Mouse (Mus musculus): ENCODE results near the gene Anxa2. TPM values are rescaled to one million over a fixed set of nuclear protein-coding genes. Genes with fewer than 3 reads are reported as not detected.
A peak's percentile ranks its signal among the peaks of the same experiment; 100 is the strongest.

Anxa2 gene
- polyA plus RNA-seq, 1 experiment, result 1,009 TPM

- peaks cover 67% of the 10 kb centered on the region for H3K79me2 ChIP-seq (ENCODE audit: control insufficient read depth, insufficient read depth)
- no peak overlapping the region for H3K4me3 ChIP-seq
- no peak for TF ChIP-seq E2F4 (IDR thresholded peaks at IDR 0.05; ENCODE audit: insufficient read depth)
- TF ChIP-seq CEBPB (IDR thresholded peaks at IDR 0.05; ENCODE audit: insufficient read depth, poor library complexity, severe bottlenecking), result peak; percentile 95
- H3K27me3 ChIP-seq (ENCODE audit: control insufficient read depth, insufficient read depth, insufficient read length), result no peaks in the 10 kb centered on the region
- no peak overlapping the region for H3ac ChIP-seq (ENCODE audit: control insufficient read depth, insufficient read length)
- H3K36me3 ChIP-seq (ENCODE audit: control insufficient read depth, insufficient read depth), result peaks cover 47% of the 10 kb centered on the region
- H3K4me2 ChIP-seq (ENCODE audit: low read depth), result no peak overlapping the region
Observed at GRCm38 (mm10) chr9:69464109-69464756, 10.8 kb downstream of the Anxa2 start.

- no peaks in the 10 kb centered on the region for H3K27me3 ChIP-seq (ENCODE audit: control insufficient read depth, insufficient read depth, insufficient read length)
- peak overlapping the region; percentile 40 for H3K4me2 ChIP-seq (ENCODE audit: low read depth)
- TF ChIP-seq POLR2AphosphoS2 (IDR thresholded peaks at IDR 0.05; ENCODE audit: insufficient read length, low read depth) (peak; percentile 68), POLR2A (IDR thresholded peaks at IDR 0.05; ENCODE audit: insufficient read length, low read depth) (peak; percentile 52), MYOD1 (IDR thresholded peaks at IDR 0.05; ENCODE audit: control insufficient read depth in 1 of 3, insufficient read length in 2 of 3, low read depth in 2 of 3) (peak in 1 of 3 experiments; percentile 24), REST (IDR thresholded peaks at IDR 0.05; ENCODE audit: insufficient read depth, insufficient read length) (no peak), MYOG (IDR thresholded peaks at IDR 0.05; ENCODE audit: control insufficient read depth in 1 of 3, insufficient read depth in 1 of 3, insufficient read length in 2 of 3, low read depth in 2 of 3) (peak in 1 of 3 experiments; percentile 20)
- H3K4me3 ChIP-seq, result no peak overlapping the region
- peaks cover 36% of the 10 kb centered on the region for H3K36me3 ChIP-seq (ENCODE audit: control insufficient read depth, insufficient read depth)
- H3ac ChIP-seq (ENCODE audit: control insufficient read depth, insufficient read length), result no peak overlapping the region
- peaks cover 57% of the 10 kb centered on the region for H3K79me2 ChIP-seq (ENCODE audit: control insufficient read depth, insufficient read depth)
Observed at GRCm38 (mm10) chr9:69466098-69466497, 12.7 kb downstream of the Anxa2 start.

- Histone ChIP-seq H3K36me3 (ENCODE audit: control insufficient read depth, insufficient read depth) (peaks cover 37% of the 10 kb centered on the region), H3K4me2 (ENCODE audit: low read depth) (peak overlapping the region; percentile 40), H3K27me3 (ENCODE audit: control insufficient read depth, insufficient read depth, insufficient read length) (no peaks in the 10 kb centered on the region), H3K79me2 (ENCODE audit: control insufficient read depth, insufficient read depth) (peaks cover 51% of the 10 kb centered on the region), H3ac (ENCODE audit: control insufficient read depth, insufficient read length) (no peak overlapping the region), H3K4me3 (no peak overlapping the region)
- TF ChIP-seq MYOD1 (IDR thresholded peaks at IDR 0.05; ENCODE audit: control insufficient read depth in 1 of 3, insufficient read length in 2 of 3, low read depth in 2 of 3) (peak in 2 of 3 experiments; percentile 35 to 38), TCF3 (IDR thresholded peaks at IDR 0.05; ENCODE audit: insufficient read length, low read depth) (no peak), TCF12 (IDR thresholded peaks at IDR 0.05; ENCODE audit: insufficient read depth, poor library complexity, severe bottlenecking) (peak; percentile 4), POLR2A (IDR thresholded peaks at IDR 0.05; ENCODE audit: insufficient read length, low read depth) (peak; percentile 40), REST (IDR thresholded peaks at IDR 0.05; ENCODE audit: insufficient read depth, insufficient read length) (no peak), MAX (IDR thresholded peaks at IDR 0.05; ENCODE audit: low read depth) (no peak), POLR2AphosphoS2 (IDR thresholded peaks at IDR 0.05; ENCODE audit: insufficient read length, low read depth) (peak; percentile 50), MYOG (IDR thresholded peaks at IDR 0.05; ENCODE audit: control insufficient read depth in 1 of 3, insufficient read depth in 1 of 3, insufficient read length in 2 of 3, low read depth in 2 of 3) (peak in 2 of 3 experiments; percentile 26 to 27), USF1 (IDR thresholded peaks at IDR 0.05; ENCODE audit: low read depth) (no peak), E2F4 (IDR thresholded peaks at IDR 0.05; ENCODE audit: insufficient read depth) (no peak), SRF (IDR thresholded peaks at IDR 0.05; ENCODE audit: control insufficient read depth, insufficient read length, low read depth) (no peak), CEBPB (IDR thresholded peaks at IDR 0.05; ENCODE audit: insufficient read depth, poor library complexity, severe bottlenecking) (no peak)
Observed at GRCm38 (mm10) chr9:69467310-69467939, 14.0 kb downstream of the Anxa2 start.

- H3K4me3 ChIP-seq, result no peak overlapping the region
- H3K79me2 ChIP-seq (ENCODE audit: control insufficient read depth, insufficient read depth), result peaks cover 47% of the 10 kb centered on the region
- H3K36me3 ChIP-seq (ENCODE audit: control insufficient read depth, insufficient read depth), result peaks cover 42% of the 10 kb centered on the region
- H3K4me2 ChIP-seq (ENCODE audit: low read depth), result peak overlapping the region; percentile 67
- H3K27me3 ChIP-seq (ENCODE audit: control insufficient read depth, insufficient read depth, insufficient read length), result no peaks in the 10 kb centered on the region
- no peak overlapping the region for H3ac ChIP-seq (ENCODE audit: control insufficient read depth, insufficient read length)
- TF ChIP-seq POLR2AphosphoS2 (IDR thresholded peaks at IDR 0.05; ENCODE audit: insufficient read length, low read depth) (peak; percentile 20), CEBPB (IDR thresholded peaks at IDR 0.05; ENCODE audit: insufficient read depth, poor library complexity, severe bottlenecking) (no peak), MYOG (IDR thresholded peaks at IDR 0.05; ENCODE audit: control insufficient read depth in 1 of 3, insufficient read depth in 1 of 3, insufficient read length in 2 of 3, low read depth in 2 of 3) (no peak), SRF (IDR thresholded peaks at IDR 0.05; ENCODE audit: control insufficient read depth, insufficient read length, low read depth) (no peak), USF1 (IDR thresholded peaks at IDR 0.05; ENCODE audit: low read depth) (no peak)
Observed at GRCm38 (mm10) chr9:69468991-69469390, 15.6 kb downstream of the Anxa2 start.

GRCm38 (mm10) chr9:69470362-69470761 is 16.9 kb downstream of the Anxa2 start:
- Histone ChIP-seq H3K36me3 (ENCODE audit: control insufficient read depth, insufficient read depth) (peaks cover 46% of the 10 kb centered on the region), H3K4me3 (no peak overlapping the region), H3K4me2 (ENCODE audit: low read depth) (peak overlapping the region; percentile 67), H3K27me3 (ENCODE audit: control insufficient read depth, insufficient read depth, insufficient read length) (no peaks in the 10 kb centered on the region), H3ac (ENCODE audit: control insufficient read depth, insufficient read length) (no peak overlapping the region), H3K79me2 (ENCODE audit: control insufficient read depth, insufficient read depth) (peaks cover 45% of the 10 kb centered on the region)
- no peak for TF ChIP-seq POLR2A (IDR thresholded peaks at IDR 0.05; ENCODE audit: insufficient read length, low read depth)
- no peak for TF ChIP-seq E2F4 (IDR thresholded peaks at IDR 0.05; ENCODE audit: insufficient read depth)
- no peak for TF ChIP-seq POLR2AphosphoS2 (IDR thresholded peaks at IDR 0.05; ENCODE audit: insufficient read length, low read depth)
- TF ChIP-seq USF1 (IDR thresholded peaks at IDR 0.05; ENCODE audit: low read depth), result no peak
- no peak for TF ChIP-seq MYOG (IDR thresholded peaks at IDR 0.05; ENCODE audit: control insufficient read depth in 1 of 3, insufficient read depth in 1 of 3, insufficient read length in 2 of 3, low read depth in 2 of 3)
- no peak for TF ChIP-seq MAX (IDR thresholded peaks at IDR 0.05; ENCODE audit: low read depth)
- TF ChIP-seq SRF (IDR thresholded peaks at IDR 0.05; ENCODE audit: control insufficient read depth, insufficient read length, low read depth), result no peak
- TF ChIP-seq MYOD1 (IDR thresholded peaks at IDR 0.05; ENCODE audit: control insufficient read depth in 1 of 3, insufficient read length in 2 of 3, low read depth in 2 of 3), result no peak
- TF ChIP-seq TCF3 (IDR thresholded peaks at IDR 0.05; ENCODE audit: insufficient read length, low read depth), result no peak
- no peak for TF ChIP-seq CEBPB (IDR thresholded peaks at IDR 0.05; ENCODE audit: insufficient read depth, poor library complexity, severe bottlenecking)
- TF ChIP-seq TCF12 (IDR thresholded peaks at IDR 0.05; ENCODE audit: insufficient read depth, poor library complexity, severe bottlenecking), result no peak
- no peak for TF ChIP-seq REST (IDR thresholded peaks at IDR 0.05; ENCODE audit: insufficient read depth, insufficient read length)

All from myocyte (in vitro differentiated cells).